Comparison of ENCODE assay signal across 26 mouse cellular contexts in genomic region chr8:8928074-8928862, GRCm38 (mm10).
DNase-seq lines count a peak whose midpoint lies in the region; ATAC-seq and TF ChIP-seq lines count a peak whose summit lies in the region.
"Had no signal": no experiment of that assay in that cellular context is flagged by ENCODE, and none has a peak within 500 bp of the region (broad histone marks: within the 10 kb centered on the region; RNA-seq: fewer than 3 reads in every experiment).

No protein-coding gene starts in this region.

- H3K27ac ChIP-seq in hindbrain, embryonic 13.5 days, result no peak overlapping the region
- no peak overlapping the region for H3K27ac ChIP-seq in hindbrain, embryonic 12.5 days
- H3K27ac ChIP-seq in neural tube, embryonic 13.5 days (replicated peaks), result peak overlapping the region; percentile 3; the same call in 1 of the 2 replicates
- no peak overlapping the region for H3K27ac ChIP-seq in midbrain, postnatal 0 days (ENCODE audit: low read depth, low read length)
- H3K27ac ChIP-seq: gastrocnemius, adult 2 months; heart, embryonic 10.5 days; layer of hippocampus, adult 2 months; macrophage had no signal

- peak; percentile 24; the same call in 1 of the 2 replicates for ATAC-seq in hindbrain, embryonic 13.5 days (ENCODE audit: low FRiP score)
- no peak for ATAC-seq in hindbrain, embryonic 12.5 days (ENCODE audit: low FRiP score)
- peak; percentile 40; the same call in 1 of the 2 replicates for ATAC-seq in neural tube, embryonic 13.5 days (ENCODE audit: low read depth)
- ATAC-seq in midbrain, postnatal 0 days (ENCODE audit: low FRiP score), result no peak
- ATAC-seq: activated CD4-positive, CD25-positive, alpha-beta regulatory T cell, adult 4 months; intestine, embryonic 16.5 days had no signal

- H3K4me3 ChIP-seq in hindbrain, embryonic 13.5 days, result no peak overlapping the region
- no peak overlapping the region for H3K4me3 ChIP-seq in hindbrain, embryonic 12.5 days
- no peak overlapping the region for H3K4me3 ChIP-seq in neural tube, embryonic 13.5 days
- no peak overlapping the region for H3K4me3 ChIP-seq in midbrain, postnatal 0 days (ENCODE audit: low read depth, low read length)
- H3K4me3 ChIP-seq: gastrocnemius, adult 2 months; heart, embryonic 10.5 days; layer of hippocampus, adult 2 months; myocyte had no signal

- H3K27me3 ChIP-seq in hindbrain, embryonic 13.5 days, result no peaks in the 10 kb centered on the region
- no peaks in the 10 kb centered on the region for H3K27me3 ChIP-seq in hindbrain, embryonic 12.5 days
- no peaks in the 10 kb centered on the region for H3K27me3 ChIP-seq in neural tube, embryonic 13.5 days
- no peaks in the 10 kb centered on the region for H3K27me3 ChIP-seq in midbrain, postnatal 0 days (ENCODE audit: insufficient read depth, low read length)
- H3K27me3 ChIP-seq: CH12.LX had no signal

- H3K4me1 ChIP-seq in hindbrain, embryonic 13.5 days (replicated peaks), result no peaks in the 10 kb centered on the region
- no peaks in the 10 kb centered on the region for H3K4me1 ChIP-seq in hindbrain, embryonic 12.5 days
- H3K4me1 ChIP-seq in neural tube, embryonic 13.5 days (replicated peaks), result no peaks in the 10 kb centered on the region
- H3K4me1 ChIP-seq in midbrain, postnatal 0 days (ENCODE audit: insufficient read depth, low read length), result no peaks in the 10 kb centered on the region
- H3K4me1 ChIP-seq: heart, embryonic 10.5 days had no signal

- DNase-seq in neural tube, embryonic 10.5 days (ENCODE audit: extremely low spot score, low spot score), result no peak
- no peak for DNase-seq in midbrain, postnatal 0 days (ENCODE audit: low spot score)
- DNase-seq in cerebellum, adult 11 months, result no peak
- no peak for DNase-seq in cerebellum, postnatal 36 days
- DNase-seq: adrenal gland, adult 8-10 months; B cell, adult 2 months; cerebellum, adult 2 months; gastrocnemius, adult 2 months; heart, postnatal 4 days; kidney, adult 9 months; kidney, postnatal 14 days; layer of hippocampus, postnatal 36 days; right cerebral cortex, postnatal 25 days; spleen, adult 18-20 months; thymus, postnatal 14 days had no signal

- no peaks in the 10 kb centered on the region for H3K9me3 ChIP-seq in hindbrain, embryonic 13.5 days
- H3K9me3 ChIP-seq in hindbrain, embryonic 12.5 days (replicated peaks), result no peaks in the 10 kb centered on the region
- H3K9me3 ChIP-seq in neural tube, embryonic 13.5 days, result no peaks in the 10 kb centered on the region
- no peaks in the 10 kb centered on the region for H3K9me3 ChIP-seq in midbrain, postnatal 0 days (ENCODE audit: low read length)
- H3K9me3 ChIP-seq: G1E; heart, embryonic 10.5 days had no signal

- no peak overlapping the region for H3K9ac ChIP-seq in hindbrain, embryonic 13.5 days
- no peak overlapping the region for H3K9ac ChIP-seq in hindbrain, embryonic 12.5 days
- H3K9ac ChIP-seq in neural tube, embryonic 13.5 days, result no peak overlapping the region
- H3K9ac ChIP-seq in midbrain, postnatal 0 days (replicated peaks; ENCODE audit: low read length, poor library complexity, severe bottlenecking), result no peak overlapping the region

- 67% methylated on average over 18 of the region's 18 CpGs for WGBS in hindbrain, embryonic 13.5 days
- 68% methylated on average over 18 of the region's 18 CpGs for WGBS in hindbrain, embryonic 12.5 days
- 72% methylated on average over 18 of the region's 18 CpGs for WGBS in neural tube, embryonic 13.5 days
- 56% methylated on average over 18 of the region's 18 CpGs for WGBS in midbrain, postnatal 0 days

- no peak for TF ChIP-seq CTCF in midbrain, postnatal 0 days (IDR thresholded peaks at IDR 0.05)

- H3K36me3 ChIP-seq in hindbrain, embryonic 13.5 days, result no peaks in the 10 kb centered on the region
- no peaks in the 10 kb centered on the region for H3K36me3 ChIP-seq in hindbrain, embryonic 12.5 days
- H3K36me3 ChIP-seq in neural tube, embryonic 13.5 days, result no peaks in the 10 kb centered on the region
- no peaks in the 10 kb centered on the region for H3K36me3 ChIP-seq in midbrain, postnatal 0 days (ENCODE audit: insufficient read depth, low read length)
- H3K36me3 ChIP-seq: G1E; heart, embryonic 10.5 days had no signal

- H3K4me2 ChIP-seq in hindbrain, embryonic 13.5 days, result no peak overlapping the region
- H3K4me2 ChIP-seq in hindbrain, embryonic 12.5 days (replicated peaks), result no peak overlapping the region
- H3K4me2 ChIP-seq in neural tube, embryonic 13.5 days, result no peak overlapping the region
- H3K4me2 ChIP-seq in midbrain, postnatal 0 days (ENCODE audit: low read depth, low read length, poor library complexity, severe bottlenecking), result 0 out of 2 replicates have a peak overlapping the region, but pooled peaks have one; percentile 15

Comparison
In these comparisons a context has a peak if more than half of its experiments do, and no peak if none do; other contexts are left out.
1. ATAC-seq: peak in hindbrain, embryonic 13.5 days (single experiment) and neural tube, embryonic 13.5 days (single experiment); none in hindbrain, embryonic 12.5 days (single experiment) and midbrain, postnatal 0 days (single experiment).